Mouse (Mus musculus) forebrain, embryonic 14.5 days (tissue): ENCODE measurements around the gene Drap1. TPM values are rescaled to one million over a fixed set of nuclear protein-coding genes. Genes with fewer than 3 reads are reported as not detected.

Experiments
- ATAC-seq: fragments of 200-750 bp; cut with Nextera tagmentation; 2 replicates; pipeline ENCODE4 v1.8.0; 2017; ENCODE audit warnings: mild to moderate bottlenecking, moderate library complexity
- DNase-seq: peaks from one replicate; pipeline ENCODE4 v3.0.0-alpha.2; 2015; ENCODE audit warnings: low spot score
- H3K27ac ChIP-seq: fragments of 300-500 bp; sonication (generic); 2 replicates; pipeline ENCODE4 v1.5.1; 2014; ENCODE audit warnings: low read depth, mild to moderate bottlenecking, control low read depth, low read length, moderate library complexity
- H3K27me3 ChIP-seq: fragments of 300-500 bp; sonication (generic); replicated peaks from 2 replicates; pipeline ENCODE4 v1.6.1; 2014; ENCODE audit warnings: low read length, control low read depth, mixed read lengths; ENCODE audit not compliant: control insufficient read depth, insufficient read depth
- H3K36me3 ChIP-seq: fragments of 300-500 bp; sonication (generic); 2 replicates; pipeline ENCODE4 v1.6.1; 2014; ENCODE audit warnings: low read length, control low read depth; ENCODE audit not compliant: control insufficient read depth, insufficient read depth
- H3K4me1 ChIP-seq: fragments of 300-500 bp; sonication (generic); 2 replicates; pipeline ENCODE4 v1.6.1; 2014; ENCODE audit warnings: antibody characterized with exemption, low read length, control low read depth; ENCODE audit not compliant: control insufficient read depth, insufficient read depth
- H3K4me2 ChIP-seq: fragments of 300-500 bp; sonication (generic); 2 replicates; pipeline ENCODE4 v1.6.1; 2014; ENCODE audit warnings: mild to moderate bottlenecking, control low read depth, low read length
- H3K4me3 ChIP-seq: fragments of 300-500 bp; sonication (generic); 2 replicates; pipeline ENCODE4 v1.5.1; 2014; ENCODE audit warnings: low read depth, low read length, control low read depth
- H3K9ac ChIP-seq: fragments of 300-500 bp; sonication (generic); 2 replicates; pipeline ENCODE4 v1.6.1; 2014; ENCODE audit warnings: mild to moderate bottlenecking, low read length, control low read depth, moderate library complexity
- H3K9me3 ChIP-seq: fragments of 300-500 bp; sonication (generic); replicated peaks from 2 replicates; pipeline ENCODE4 v1.6.1; 2016; ENCODE audit warnings: low read length, control low read depth, mixed read lengths; ENCODE audit not compliant: control insufficient read depth
- WGBS: fragments of 180-500 bp; shearing (Covaris S2); extraction: QIAGEN DNeasy Blood & Tissue Kit; methylation state at CpG from one replicate; pipeline ENCODE4 v1.1.7; 2014; 5-methylcytosine and 5-hydroxymethylcytosine counted together
- polyA plus RNA-seq: library from polyadenylated mRNA; unstranded; fragments of >200 nt; fragmentation: Nextera tagmentation; extraction: Ambion mirVana; gene quantifications from 2 replicates; pipeline ENCODE4 v1.2.1, GENCODE M21; 2014

Drap1 gene
- polyA plus RNA-seq, 1 experiment from 2014 or later: 255 TPM

- 62% methylated on average over 12 of the region's 12 CpGs for WGBS
- Histone ChIP-seq H3K9me3 (no peaks in the 10 kb centered on the region), H3K27me3 (no peaks in the 10 kb centered on the region), H3K9ac (peak overlapping the region; percentile 93; the same call in 1 of the 2 replicates), H3K4me3 (peak overlapping the region; percentile 99), H3K4me2 (peak overlapping the region; percentile 92), H3K36me3 (peaks cover 13% of the 10 kb centered on the region), H3K27ac (no peak overlapping the region), H3K4me1 (peaks cover 19% of the 10 kb centered on the region)
- DNase-seq (no peak), ATAC-seq (no peak)
Measured at GRCm38 (mm10) chr19:5389647-5390046, 35.1 kb downstream of the Drap1 start.

- peak within 1 kb of the TSS; percentile 99 for H3K4me3 ChIP-seq
- peak; percentile 98 for DNase-seq
Measured at GRCm38 (mm10) chr19:5388588-5389242, 36.1 kb downstream of the Drap1 start, which contains the start of gene Sart1. Gene Sart1 (minus strand): TSS chr19:5388703.

GRCm38 (mm10) chr19:5388011-5388441, 36.8 kb downstream of the Drap1 start:
- peak overlapping the region; percentile 93 for H3K9ac ChIP-seq
- peaks cover 29% of the 10 kb centered on the region for H3K36me3 ChIP-seq
- no peaks in the 10 kb centered on the region for H3K9me3 ChIP-seq
- H3K4me2 ChIP-seq: peak overlapping the region; percentile 92
- WGBS: under 1% methylated on average over 43 of the region's 43 CpGs
- peak overlapping the region; percentile 68 for H3K27ac ChIP-seq
- ATAC-seq (peak; percentile 46), DNase-seq (no peak)
- H3K4me1 ChIP-seq: peaks cover 19% of the 10 kb centered on the region
- no peaks in the 10 kb centered on the region for H3K27me3 ChIP-seq
- peak overlapping the region; percentile 99 for H3K4me3 ChIP-seq

More at GRCm38 (mm10) chr19:5388588-5389242, 36.1 kb downstream of the Drap1 start, which contains the start of gene Sart1:
- Histone ChIP-seq H3K27me3 (no peaks in the 10 kb centered on the region), H3K4me1 (peaks cover 19% of the 10 kb centered on the region), H3K9ac (peak within 1 kb of the TSS; percentile 93), H3K9me3 (no peaks in the 10 kb centered on the region), H3K4me2 (peak within 1 kb of the TSS; percentile 92), H3K36me3 (peaks cover 22% of the 10 kb centered on the region), H3K27ac (peak within 1 kb of the TSS; percentile 75)
- ATAC-seq: peak; percentile 97
- WGBS: 2% methylated on average over 43 of the region's 43 CpGs

GRCm38 (mm10) chr19:5384715-5385114, 40.1 kb downstream of the Drap1 start:
- no peak overlapping the region for H3K4me3 ChIP-seq
- ATAC-seq (no peak), DNase-seq (no peak)
- no peaks in the 10 kb centered on the region for H3K9me3 ChIP-seq
- H3K4me2 ChIP-seq: no peak overlapping the region
- no peaks in the 10 kb centered on the region for H3K27me3 ChIP-seq
- no peak overlapping the region for H3K9ac ChIP-seq
- no peak overlapping the region for H3K27ac ChIP-seq
- 92% methylated on average over 8 of the region's 8 CpGs for WGBS
- peaks cover 16% of the 10 kb centered on the region for H3K4me1 ChIP-seq
- H3K36me3 ChIP-seq: peaks cover 62% of the 10 kb centered on the region

- Histone ChIP-seq H3K4me1 (peaks cover 10% of the 10 kb centered on the region), H3K9me3 (no peaks in the 10 kb centered on the region), H3K27me3 (no peaks in the 10 kb centered on the region), H3K4me2 (no peak overlapping the region), H3K9ac (no peak overlapping the region), H3K27ac (no peak overlapping the region), H3K4me3 (no peak overlapping the region), H3K36me3 (peaks cover 76% of the 10 kb centered on the region)
- 96% methylated on average over 12 of the region's 12 CpGs for WGBS
- DNase-seq (no peak), ATAC-seq (no peak)
Measured at GRCm38 (mm10) chr19:5383326-5383725, 41.5 kb downstream of the Drap1 start.

- DNase-seq (no peak), ATAC-seq (no peak)
- Histone ChIP-seq H3K9ac (no peak overlapping the region), H3K4me2 (no peak overlapping the region), H3K27me3 (no peaks in the 10 kb centered on the region), H3K36me3 (peaks cover 69% of the 10 kb centered on the region), H3K4me1 (no peaks in the 10 kb centered on the region), H3K27ac (no peak overlapping the region), H3K9me3 (no peaks in the 10 kb centered on the region), H3K4me3 (no peak overlapping the region)
- WGBS: 90% methylated on average over 1 of the region's 1 CpGs
Measured at GRCm38 (mm10) chr19:5377446-5377845, 47.3 kb downstream of the Drap1 start.

- no peak for ATAC-seq
- Histone ChIP-seq H3K27ac (no peak overlapping the region), H3K27me3 (no peaks in the 10 kb centered on the region), H3K4me2 (no peak overlapping the region), H3K4me1 (no peaks in the 10 kb centered on the region), H3K9ac (no peak overlapping the region), H3K4me3 (no peak overlapping the region), H3K9me3 (no peaks in the 10 kb centered on the region), H3K36me3 (peaks cover 67% of the 10 kb centered on the region)
- WGBS: 78% methylated on average over 4 of the region's 4 CpGs
- DNase-seq: no peak
Measured at GRCm38 (mm10) chr19:5374748-5375147, 50.0 kb downstream of the Drap1 start.

- H3K9me3 ChIP-seq: no peaks in the 10 kb centered on the region
- no peak overlapping the region for H3K4me3 ChIP-seq
- H3K36me3 ChIP-seq: peaks cover 67% of the 10 kb centered on the region
- no peaks in the 10 kb centered on the region for H3K27me3 ChIP-seq
- WGBS: 87% methylated on average over 4 of the region's 4 CpGs
- H3K9ac ChIP-seq: no peak overlapping the region
- DNase-seq (no peak), ATAC-seq (no peak)
- H3K4me1 ChIP-seq: no peaks in the 10 kb centered on the region
- H3K27ac ChIP-seq: no peak overlapping the region
- no peak overlapping the region for H3K4me2 ChIP-seq
Measured at GRCm38 (mm10) chr19:5374177-5374576, 50.6 kb downstream of the Drap1 start.
